Mouse (Mus musculus): ENCODE data around the gene Troap. TPM values are rescaled to one million over a fixed set of nuclear protein-coding genes. Genes with fewer than 3 reads are reported as not detected.

Gene Troap
- total and polyA plus RNA-seq, 2 experiments from 2014 or later = 4.5 to 10.5 TPM

GRCm38 (mm10) chr15:99107866-99108265 is 33.5 kb downstream of the Troap start:
- H3K4me3 ChIP-seq (ENCODE audit: low read length) = no peak overlapping the region
- H3K27ac ChIP-seq = no peak overlapping the region
- 81% methylated on average over 3 of the region's 3 CpGs for WGBS
- DNase-seq (ENCODE audit: low spot score) = no peak
- no peaks in the 10 kb centered on the region for H3K9me3 ChIP-seq (ENCODE audit: low read length)
- H3K9ac ChIP-seq (replicated peaks; ENCODE audit: low read length) = no peak overlapping the region
- H3K36me3 ChIP-seq (ENCODE audit: insufficient read depth, low read length) = no peaks in the 10 kb centered on the region
- no peak for ATAC-seq
- H3K4me1 ChIP-seq (ENCODE audit: insufficient read depth, low read length) = no peaks in the 10 kb centered on the region
- TF ChIP-seq CTCF (IDR thresholded peaks at IDR 0.05; ENCODE audit: low read depth) = no peak
- no peaks in the 10 kb centered on the region for H3K27me3 ChIP-seq (ENCODE audit: insufficient read depth, low read length)
- H3K4me2 ChIP-seq (ENCODE audit: low read depth, low read length) = no peak overlapping the region

DNA sequence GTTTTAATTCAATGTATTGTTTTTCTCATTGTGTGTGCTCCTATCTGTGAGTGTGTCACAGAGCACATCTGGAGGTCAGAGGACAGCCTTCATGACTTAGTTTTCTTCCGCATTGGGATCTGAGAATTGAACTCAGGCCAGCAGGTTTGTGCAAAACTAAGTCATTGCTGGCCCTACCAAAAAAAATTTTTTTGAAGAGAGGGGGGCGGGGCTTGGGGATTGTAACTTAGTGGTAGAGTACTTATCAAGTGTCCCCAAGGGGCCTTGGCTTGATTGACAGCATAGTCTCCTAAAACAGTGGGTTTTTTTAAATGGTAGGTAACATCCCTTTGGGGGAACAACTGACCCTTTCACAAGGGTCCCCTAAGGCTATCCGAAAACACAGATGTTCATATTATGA is 36.8 kb downstream of the Troap start:
- no peak overlapping the region for H3K4me2 ChIP-seq (ENCODE audit: low read depth, low read length)
- no peak for ATAC-seq

DNA sequence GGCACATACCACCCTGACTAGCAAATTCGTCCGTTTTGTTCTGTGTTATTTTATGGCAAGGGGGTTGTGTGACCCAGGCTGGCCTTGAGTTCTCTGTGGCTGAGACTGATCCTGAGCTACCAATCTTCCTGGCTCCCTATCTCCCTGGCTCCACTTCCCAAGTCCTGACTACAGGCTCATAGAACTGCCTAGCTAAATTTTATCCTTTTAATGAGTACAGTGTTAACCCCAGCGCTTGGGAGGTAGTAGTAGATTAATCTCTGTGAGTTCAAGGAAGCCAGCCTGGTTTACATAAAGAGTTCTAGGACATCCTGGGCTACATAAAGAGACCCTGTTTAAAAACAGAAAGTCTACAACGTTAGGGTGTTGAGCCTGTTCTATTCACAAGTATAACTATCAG is 37.4 kb downstream of the Troap start:
- no peak for TF ChIP-seq CTCF (IDR thresholded peaks at IDR 0.05; ENCODE audit: low read depth)
- no peak overlapping the region for H3K4me3 ChIP-seq (ENCODE audit: low read length)
- no peak for DNase-seq (ENCODE audit: low spot score)
- no peaks in the 10 kb centered on the region for H3K36me3 ChIP-seq (ENCODE audit: insufficient read depth, low read length)
- no peak overlapping the region for H3K9ac ChIP-seq (replicated peaks; ENCODE audit: low read length)
- ATAC-seq = no peak
- H3K4me1 ChIP-seq (ENCODE audit: insufficient read depth, low read length) = no peaks in the 10 kb centered on the region
- no peak overlapping the region for H3K4me2 ChIP-seq (ENCODE audit: low read depth, low read length)
- no peaks in the 10 kb centered on the region for H3K27me3 ChIP-seq (ENCODE audit: insufficient read depth, low read length)
- no peaks in the 10 kb centered on the region for H3K9me3 ChIP-seq (ENCODE audit: low read length)
- H3K27ac ChIP-seq = no peak overlapping the region
- WGBS = 75% methylated on average over 4 of the region's 4 CpGs

More for the DNA sequence above, 36.8 kb downstream of the Troap start:
- no peaks in the 10 kb centered on the region for H3K36me3 ChIP-seq (ENCODE audit: insufficient read depth, low read length)
- no peak overlapping the region for H3K4me3 ChIP-seq (ENCODE audit: low read length)
- H3K27me3 ChIP-seq (ENCODE audit: insufficient read depth, low read length) = no peaks in the 10 kb centered on the region
- DNase-seq (ENCODE audit: low spot score) = no peak
- H3K4me1 ChIP-seq (ENCODE audit: insufficient read depth, low read length) = no peaks in the 10 kb centered on the region
- H3K9ac ChIP-seq (replicated peaks; ENCODE audit: low read length) = no peak overlapping the region
- no peak for TF ChIP-seq CTCF (IDR thresholded peaks at IDR 0.05; ENCODE audit: low read depth)
- 92% methylated on average over 3 of the region's 3 CpGs for WGBS
- H3K27ac ChIP-seq = no peak overlapping the region
- no peaks in the 10 kb centered on the region for H3K9me3 ChIP-seq (ENCODE audit: low read length)

DNA sequence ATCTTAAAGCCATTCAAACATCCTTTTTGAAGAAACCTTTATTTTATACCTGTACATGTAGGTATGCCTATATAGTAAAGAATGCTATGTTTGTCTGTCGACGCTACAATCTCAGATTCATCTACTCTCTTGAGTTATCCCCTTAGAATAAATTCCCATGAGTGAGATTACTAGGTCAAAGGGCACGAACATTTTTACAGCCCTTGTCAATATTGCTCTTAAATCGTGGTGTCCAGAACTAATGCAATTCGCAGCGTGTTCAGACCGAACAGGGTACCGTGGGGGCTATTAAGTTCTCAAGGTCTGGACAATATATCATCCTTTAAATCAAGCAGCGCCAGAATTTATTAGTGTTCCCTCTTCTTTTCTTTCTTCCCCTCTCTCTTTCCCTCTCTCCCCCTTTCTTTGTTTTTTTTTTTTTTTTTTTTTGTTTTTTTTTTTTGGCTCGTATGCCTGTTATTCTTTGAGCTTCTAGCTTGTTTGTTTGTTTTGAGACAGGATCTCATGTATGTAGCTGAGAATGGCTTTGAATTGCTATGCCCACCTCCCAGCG is 38.5 kb downstream of the Troap start:
- ATAC-seq (no peak), DNase-seq (ENCODE audit: low spot score) (no peak)
- Histone ChIP-seq H3K9me3 (ENCODE audit: low read length) (no peaks in the 10 kb centered on the region), H3K4me1 (ENCODE audit: insufficient read depth, low read length) (no peaks in the 10 kb centered on the region), H3K9ac (replicated peaks; ENCODE audit: low read length) (no peak overlapping the region), H3K4me3 (ENCODE audit: low read length) (no peak overlapping the region), H3K36me3 (ENCODE audit: insufficient read depth, low read length) (no peaks in the 10 kb centered on the region), H3K27ac (no peak overlapping the region), H3K4me2 (ENCODE audit: low read depth, low read length) (no peak overlapping the region), H3K27me3 (ENCODE audit: insufficient read depth, low read length) (no peaks in the 10 kb centered on the region)
- TF ChIP-seq CTCF (IDR thresholded peaks at IDR 0.05; ENCODE audit: low read depth) = no peak
- WGBS = 61% methylated on average over 11 of the region's 11 CpGs

- TF ChIP-seq CTCF (IDR thresholded peaks at IDR 0.05; ENCODE audit: low read depth) = peak; percentile 56
- no peaks in the 10 kb centered on the region for H3K9me3 ChIP-seq (ENCODE audit: low read length)
- H3K4me3 ChIP-seq (ENCODE audit: low read length) = no peak overlapping the region
- H3K36me3 ChIP-seq (ENCODE audit: insufficient read depth, low read length) = no peaks in the 10 kb centered on the region
- H3K4me1 ChIP-seq (ENCODE audit: insufficient read depth, low read length) = no peaks in the 10 kb centered on the region
- 5% methylated on average over 9 of the region's 9 CpGs for WGBS
- no peak overlapping the region for H3K9ac ChIP-seq (replicated peaks; ENCODE audit: low read length)
- DNase-seq (ENCODE audit: low spot score) (peak; percentile 23), ATAC-seq (no peak)
- H3K4me2 ChIP-seq (ENCODE audit: low read depth, low read length) = no peak overlapping the region
- no peak overlapping the region for H3K27ac ChIP-seq
- H3K27me3 ChIP-seq (ENCODE audit: insufficient read depth, low read length) = no peaks in the 10 kb centered on the region
Observed at GRCm38 (mm10) chr15:99113396-99113975, 39.1 kb downstream of the Troap start.

DNA sequence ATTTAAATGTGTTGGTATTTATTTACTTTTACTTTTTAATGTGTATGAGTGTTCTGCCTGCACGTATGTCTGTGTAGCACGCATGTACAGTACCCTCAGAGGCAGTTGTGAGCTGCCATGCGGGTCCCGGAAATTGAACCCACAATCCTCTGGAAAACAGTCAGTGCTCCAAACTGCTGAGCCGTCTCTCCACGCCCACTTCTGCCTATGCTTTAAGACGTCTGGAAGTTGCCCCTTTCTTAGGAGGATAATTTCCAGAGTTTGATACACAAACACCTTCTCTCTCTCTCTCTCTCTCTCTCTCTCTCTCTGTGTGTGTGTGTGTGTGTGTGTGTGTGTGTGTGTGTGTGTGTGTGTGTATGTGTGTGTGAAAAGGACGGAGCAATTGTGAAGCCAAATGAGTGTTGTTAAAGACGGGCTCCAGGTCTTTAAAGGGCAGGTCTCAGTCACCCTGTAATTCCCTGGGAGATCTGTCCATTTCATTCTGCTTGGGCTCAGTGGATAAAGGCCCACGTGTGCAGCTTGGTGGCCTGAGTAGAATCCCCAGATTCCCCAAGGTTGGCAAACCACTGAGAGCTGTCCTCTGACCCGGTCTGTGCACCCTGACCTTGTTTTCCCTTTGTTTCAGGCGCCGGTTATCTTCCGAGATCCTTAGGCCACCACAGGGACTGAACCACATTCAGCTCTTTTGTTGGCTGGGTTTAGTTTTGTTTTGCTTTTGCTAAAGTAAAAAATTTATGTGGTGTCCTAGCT is 40.1 kb downstream of the Troap start:
- no peak overlapping the region for H3K9ac ChIP-seq (replicated peaks; ENCODE audit: low read length)
- H3K27me3 ChIP-seq (ENCODE audit: insufficient read depth, low read length) = no peaks in the 10 kb centered on the region
- H3K9me3 ChIP-seq (ENCODE audit: low read length) = no peaks in the 10 kb centered on the region
- no peaks in the 10 kb centered on the region for H3K4me1 ChIP-seq (ENCODE audit: insufficient read depth, low read length)
- no peaks in the 10 kb centered on the region for H3K36me3 ChIP-seq (ENCODE audit: insufficient read depth, low read length)
- DNase-seq (ENCODE audit: low spot score) = no peak
- no peak overlapping the region for H3K4me3 ChIP-seq (ENCODE audit: low read length)
- ATAC-seq = no peak
- no peak overlapping the region for H3K4me2 ChIP-seq (ENCODE audit: low read depth, low read length)
- TF ChIP-seq CTCF (IDR thresholded peaks at IDR 0.05; ENCODE audit: low read depth) = no peak
- no peak overlapping the region for H3K27ac ChIP-seq
- 45% methylated on average over 14 of the region's 14 CpGs for WGBS

DNA sequence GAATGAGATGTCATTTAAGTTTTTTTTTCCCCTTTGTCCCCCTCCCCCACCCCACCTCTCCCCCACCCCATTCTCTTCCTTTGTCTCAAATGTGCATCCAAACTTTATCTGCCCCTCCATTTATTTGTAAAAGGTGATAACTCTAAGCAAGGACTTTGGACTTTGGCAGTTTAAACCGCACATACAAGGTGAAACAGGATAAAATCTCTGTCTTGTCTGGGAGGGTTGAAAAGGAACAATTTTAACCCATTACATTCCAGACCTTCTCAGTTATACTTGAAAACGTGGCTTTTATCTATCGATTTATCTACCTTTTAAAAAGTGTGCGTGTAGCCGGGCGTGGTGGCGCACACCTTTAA is 40.7 kb downstream of the Troap start:
- H3K4me1 ChIP-seq (ENCODE audit: insufficient read depth, low read length) = no peaks in the 10 kb centered on the region
- no peaks in the 10 kb centered on the region for H3K9me3 ChIP-seq (ENCODE audit: low read length)
- 88% methylated on average over 7 of the region's 7 CpGs for WGBS
- no peak overlapping the region for H3K9ac ChIP-seq (replicated peaks; ENCODE audit: low read length)
- no peaks in the 10 kb centered on the region for H3K27me3 ChIP-seq (ENCODE audit: insufficient read depth, low read length)
- no peaks in the 10 kb centered on the region for H3K36me3 ChIP-seq (ENCODE audit: insufficient read depth, low read length)
- H3K4me2 ChIP-seq (ENCODE audit: low read depth, low read length) = no peak overlapping the region
- ATAC-seq (no peak), DNase-seq (ENCODE audit: low spot score) (no peak)
- no peak overlapping the region for H3K4me3 ChIP-seq (ENCODE audit: low read length)
- TF ChIP-seq CTCF (IDR thresholded peaks at IDR 0.05; ENCODE audit: low read depth) = no peak
- no peak overlapping the region for H3K27ac ChIP-seq

All from hindbrain, postnatal 0 days (tissue).